Mouse (Mus musculus): Measurements from ENCODE around the gene Fyb2. TPM values are rescaled to one million over a fixed set of nuclear protein-coding genes. Genes with fewer than 3 reads are reported as not detected.
A peak's percentile ranks its signal among the peaks of the same experiment; 100 is the strongest.

The Fyb2 gene
- polyA plus RNA-seq, 1 experiment from 2014 or later = 0.29 TPM

DNA sequence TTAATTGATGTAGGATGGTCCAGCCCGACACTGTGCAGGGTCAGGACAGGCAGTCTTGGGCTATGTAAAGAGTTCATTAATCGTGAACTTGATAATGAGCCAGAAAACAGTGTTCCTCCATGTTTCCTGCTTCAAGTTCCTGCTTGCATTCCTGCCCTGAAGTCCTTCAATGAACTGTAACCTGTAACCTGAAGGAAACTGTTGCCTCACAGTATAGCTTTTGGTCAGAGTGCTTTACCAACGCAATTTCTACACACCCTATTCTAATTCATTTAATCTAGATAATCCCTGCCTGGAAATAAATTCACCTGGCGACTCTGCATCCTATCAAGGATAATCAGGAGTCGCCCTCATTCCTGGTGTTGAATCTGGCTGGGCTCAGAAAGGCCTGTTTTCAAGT is 12.1 kb downstream of the Fyb2 start:
- ATAC-seq (replicated peaks; ENCODE audit: insufficient number of reproducible peaks, low FRiP score, low TSS enrichment, low read depth) = no peak
- 88% methylated on average over 5 of the region's 5 CpGs for WGBS
- no peaks in the 10 kb centered on the region for H3K4me1 ChIP-seq (ENCODE audit: control insufficient read depth, insufficient read depth, low read length)

DNA sequence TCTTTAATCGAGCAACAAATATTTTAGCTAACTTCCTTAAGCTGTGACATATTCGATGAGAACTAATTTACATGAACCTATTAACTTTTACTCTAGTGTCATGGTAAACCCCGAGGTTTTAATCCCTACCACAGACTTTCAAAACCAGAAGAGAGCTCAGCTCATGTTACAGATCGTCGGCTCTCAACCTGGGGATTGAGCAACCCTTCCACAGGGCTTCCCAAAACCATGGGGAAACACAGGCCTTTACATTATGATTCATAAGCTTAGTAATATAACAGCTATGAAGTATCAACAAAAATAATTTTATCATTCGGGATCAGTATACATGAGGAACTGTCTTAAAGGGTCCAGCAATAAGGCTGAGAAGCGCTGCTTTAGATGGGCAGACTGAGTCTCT is 15.9 kb downstream of the Fyb2 start:
- no peak overlapping the region for H3K4me2 ChIP-seq (ENCODE audit: low read depth, low read length)
- H3K36me3 ChIP-seq (replicated peaks; ENCODE audit: control insufficient read depth, insufficient read depth, low read depth, low read length) = no peaks in the 10 kb centered on the region
- H3K4me1 ChIP-seq (ENCODE audit: control insufficient read depth, insufficient read depth, low read length) = no peaks in the 10 kb centered on the region
- H3K9ac ChIP-seq (replicated peaks; ENCODE audit: low read length) = no peak overlapping the region
- DNase-seq (ENCODE audit: low spot score) = no peak
- no peaks in the 10 kb centered on the region for H3K9me3 ChIP-seq (replicated peaks; ENCODE audit: control insufficient read depth, low read length)
- no peaks in the 10 kb centered on the region for H3K27me3 ChIP-seq (ENCODE audit: control insufficient read depth, insufficient read depth, low read length)
- no peak for ATAC-seq (replicated peaks; ENCODE audit: insufficient number of reproducible peaks, low FRiP score, low TSS enrichment, low read depth)
- no peak overlapping the region for H3K4me3 ChIP-seq (ENCODE audit: low read depth, low read length)
- WGBS = 83% methylated on average over 7 of the region's 7 CpGs
- H3K27ac ChIP-seq (replicated peaks; ENCODE audit: low read depth, low read length) = no peak overlapping the region

More for the DNA sequence above, 12.1 kb downstream of the Fyb2 start:
- no peak for DNase-seq (ENCODE audit: low spot score)
- H3K27ac ChIP-seq (replicated peaks; ENCODE audit: low read depth, low read length) = no peak overlapping the region
- no peak overlapping the region for H3K4me3 ChIP-seq (ENCODE audit: low read depth, low read length)
- H3K4me2 ChIP-seq (ENCODE audit: low read depth, low read length) = no peak overlapping the region
- no peak overlapping the region for H3K9ac ChIP-seq (replicated peaks; ENCODE audit: low read length)
- H3K27me3 ChIP-seq (ENCODE audit: control insufficient read depth, insufficient read depth, low read length) = no peaks in the 10 kb centered on the region
- no peaks in the 10 kb centered on the region for H3K36me3 ChIP-seq (replicated peaks; ENCODE audit: control insufficient read depth, insufficient read depth, low read depth, low read length)
- no peaks in the 10 kb centered on the region for H3K9me3 ChIP-seq (replicated peaks; ENCODE audit: control insufficient read depth, low read length)

DNA sequence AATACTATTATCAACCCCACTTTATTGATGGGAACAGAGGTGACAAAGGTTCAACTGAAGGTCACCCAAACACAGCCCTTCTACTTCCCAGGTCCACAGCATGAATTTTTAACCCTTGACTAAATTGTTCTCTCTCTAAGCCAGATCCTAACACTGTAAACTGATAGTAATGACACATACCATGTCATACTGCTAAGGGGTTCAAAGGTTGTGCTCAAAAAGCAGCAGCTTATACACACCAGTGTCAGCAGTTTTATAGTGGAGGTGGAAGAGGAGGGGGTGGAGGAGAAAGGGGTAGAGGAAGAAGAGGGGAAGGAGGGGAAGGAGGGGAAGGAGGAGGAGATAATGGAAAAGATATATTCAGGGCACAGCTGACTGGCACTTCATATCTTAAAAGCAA is 20.4 kb downstream of the Fyb2 start:
- no peaks in the 10 kb centered on the region for H3K4me1 ChIP-seq (ENCODE audit: control insufficient read depth, insufficient read depth, low read length)
- no peak overlapping the region for H3K4me3 ChIP-seq (ENCODE audit: low read depth, low read length)
- no peak overlapping the region for H3K4me2 ChIP-seq (ENCODE audit: low read depth, low read length)
- H3K27me3 ChIP-seq (ENCODE audit: control insufficient read depth, insufficient read depth, low read length) = no peaks in the 10 kb centered on the region
- no peak for ATAC-seq (replicated peaks; ENCODE audit: insufficient number of reproducible peaks, low FRiP score, low TSS enrichment, low read depth)
- no peak for DNase-seq (ENCODE audit: low spot score)
- no peak overlapping the region for H3K9ac ChIP-seq (replicated peaks; ENCODE audit: low read length)
- no peaks in the 10 kb centered on the region for H3K36me3 ChIP-seq (replicated peaks; ENCODE audit: control insufficient read depth, insufficient read depth, low read depth, low read length)
- no peaks in the 10 kb centered on the region for H3K9me3 ChIP-seq (replicated peaks; ENCODE audit: control insufficient read depth, low read length)
- H3K27ac ChIP-seq (replicated peaks; ENCODE audit: low read depth, low read length) = no peak overlapping the region

DNA sequence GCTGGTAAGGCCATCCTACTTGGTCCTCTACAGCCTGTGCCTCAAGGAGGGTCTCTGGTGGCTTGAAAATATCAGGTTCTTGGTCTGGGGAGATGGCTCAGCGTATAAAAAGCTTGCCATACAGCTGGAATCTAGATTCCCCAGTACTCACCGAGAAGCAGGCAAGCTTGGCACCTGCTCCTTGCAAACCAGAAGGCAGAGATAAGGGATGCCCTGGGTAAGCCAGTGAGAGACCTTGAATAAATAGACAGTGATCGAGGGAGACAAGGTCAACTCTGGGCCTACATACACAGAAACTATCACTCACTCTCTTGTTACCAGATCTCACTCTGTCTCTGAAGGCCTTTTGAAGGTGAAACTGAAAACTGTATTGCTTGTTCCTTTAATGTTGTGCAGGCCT is 21.7 kb downstream of the Fyb2 start:
- 76% methylated on average over 3 of the region's 3 CpGs for WGBS
- H3K4me3 ChIP-seq (ENCODE audit: low read depth, low read length) = no peak overlapping the region
- no peaks in the 10 kb centered on the region for H3K36me3 ChIP-seq (replicated peaks; ENCODE audit: control insufficient read depth, insufficient read depth, low read depth, low read length)
- H3K27ac ChIP-seq (replicated peaks; ENCODE audit: low read depth, low read length) = no peak overlapping the region
- no peak overlapping the region for H3K4me2 ChIP-seq (ENCODE audit: low read depth, low read length)
- DNase-seq (ENCODE audit: low spot score) (no peak), ATAC-seq (replicated peaks; ENCODE audit: insufficient number of reproducible peaks, low FRiP score, low TSS enrichment, low read depth) (no peak)
- no peaks in the 10 kb centered on the region for H3K9me3 ChIP-seq (replicated peaks; ENCODE audit: control insufficient read depth, low read length)
- H3K4me1 ChIP-seq (ENCODE audit: control insufficient read depth, insufficient read depth, low read length) = no peaks in the 10 kb centered on the region
- no peaks in the 10 kb centered on the region for H3K27me3 ChIP-seq (ENCODE audit: control insufficient read depth, insufficient read depth, low read length)
- no peak overlapping the region for H3K9ac ChIP-seq (replicated peaks; ENCODE audit: low read length)

DNA sequence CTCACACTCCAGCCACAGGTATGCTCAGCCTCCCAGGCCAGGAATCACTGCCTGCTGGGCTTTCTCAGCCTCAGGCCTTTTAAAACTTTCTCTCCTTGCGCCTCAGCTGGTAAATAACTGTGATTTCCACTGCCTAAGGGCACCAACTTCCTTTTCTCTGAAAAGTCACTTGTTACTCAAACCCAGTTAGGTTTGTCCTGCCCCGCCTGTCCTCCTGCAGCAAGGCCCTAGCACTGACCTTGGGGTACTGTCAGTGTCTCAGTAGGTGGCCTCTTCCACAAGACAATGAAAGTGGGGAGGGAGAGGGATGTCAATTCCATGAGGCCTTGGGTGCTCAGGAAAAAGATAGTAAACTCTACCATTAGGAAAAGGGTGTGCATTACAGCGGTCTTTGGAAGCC is 22.2 kb downstream of the Fyb2 start:
- no peak overlapping the region for H3K4me2 ChIP-seq (ENCODE audit: low read depth, low read length)
- 66% methylated on average over 3 of the region's 3 CpGs for WGBS
- H3K27ac ChIP-seq (replicated peaks; ENCODE audit: low read depth, low read length) = no peak overlapping the region
- ATAC-seq (replicated peaks; ENCODE audit: insufficient number of reproducible peaks, low FRiP score, low TSS enrichment, low read depth) (no peak), DNase-seq (ENCODE audit: low spot score) (no peak)
- H3K9me3 ChIP-seq (replicated peaks; ENCODE audit: control insufficient read depth, low read length) = no peaks in the 10 kb centered on the region
- H3K27me3 ChIP-seq (ENCODE audit: control insufficient read depth, insufficient read depth, low read length) = no peaks in the 10 kb centered on the region
- no peaks in the 10 kb centered on the region for H3K36me3 ChIP-seq (replicated peaks; ENCODE audit: control insufficient read depth, insufficient read depth, low read depth, low read length)
- no peak overlapping the region for H3K4me3 ChIP-seq (ENCODE audit: low read depth, low read length)
- no peak overlapping the region for H3K9ac ChIP-seq (replicated peaks; ENCODE audit: low read length)
- no peaks in the 10 kb centered on the region for H3K4me1 ChIP-seq (ENCODE audit: control insufficient read depth, insufficient read depth, low read length)

GRCm38 (mm10) chr4:104936011-104936410 is 22.8 kb downstream of the Fyb2 start:
- ATAC-seq (replicated peaks; ENCODE audit: insufficient number of reproducible peaks, low FRiP score, low TSS enrichment, low read depth) (no peak), DNase-seq (ENCODE audit: low spot score) (peak; percentile 34)
- Histone ChIP-seq H3K27ac (replicated peaks; ENCODE audit: low read depth, low read length) (no peak overlapping the region), H3K4me1 (ENCODE audit: control insufficient read depth, insufficient read depth, low read length) (no peaks in the 10 kb centered on the region), H3K27me3 (ENCODE audit: control insufficient read depth, insufficient read depth, low read length) (no peaks in the 10 kb centered on the region), H3K4me3 (ENCODE audit: low read depth, low read length) (no peak overlapping the region), H3K9ac (replicated peaks; ENCODE audit: low read length) (no peak overlapping the region), H3K4me2 (ENCODE audit: low read depth, low read length) (no peak overlapping the region), H3K36me3 (replicated peaks; ENCODE audit: control insufficient read depth, insufficient read depth, low read depth, low read length) (no peaks in the 10 kb centered on the region), H3K9me3 (replicated peaks; ENCODE audit: control insufficient read depth, low read length) (no peaks in the 10 kb centered on the region)
- 33% methylated on average over 9 of the region's 9 CpGs for WGBS

DNA sequence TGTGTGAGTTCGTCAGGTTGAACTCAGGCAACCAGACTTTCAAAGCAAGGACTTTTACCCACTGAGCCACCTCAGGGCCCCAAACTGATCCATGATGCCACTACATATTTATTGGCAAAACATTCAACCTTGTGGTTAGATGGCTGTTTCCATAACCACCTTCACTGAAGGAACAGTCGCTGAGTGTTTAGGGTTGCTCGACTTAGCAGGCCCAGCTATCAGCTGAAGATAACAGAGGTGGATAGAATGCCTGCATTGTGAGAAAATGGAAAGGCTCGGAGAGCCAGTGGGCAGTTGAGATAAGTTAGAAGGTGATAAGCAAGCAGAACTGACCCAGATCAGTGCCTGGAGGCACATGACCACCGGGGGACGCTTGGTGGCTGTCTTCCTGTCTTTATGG is 26.3 kb downstream of the Fyb2 start:
- Histone ChIP-seq H3K27me3 (ENCODE audit: control insufficient read depth, insufficient read depth, low read length) (no peaks in the 10 kb centered on the region), H3K4me1 (ENCODE audit: control insufficient read depth, insufficient read depth, low read length) (no peaks in the 10 kb centered on the region), H3K36me3 (replicated peaks; ENCODE audit: control insufficient read depth, insufficient read depth, low read depth, low read length) (no peaks in the 10 kb centered on the region), H3K9ac (replicated peaks; ENCODE audit: low read length) (no peak overlapping the region), H3K9me3 (replicated peaks; ENCODE audit: control insufficient read depth, low read length) (no peaks in the 10 kb centered on the region), H3K4me2 (ENCODE audit: low read depth, low read length) (no peak overlapping the region), H3K4me3 (ENCODE audit: low read depth, low read length) (no peak overlapping the region), H3K27ac (replicated peaks; ENCODE audit: low read depth, low read length) (no peak overlapping the region)
- WGBS = 82% methylated on average over 6 of the region's 6 CpGs
- ATAC-seq (replicated peaks; ENCODE audit: insufficient number of reproducible peaks, low FRiP score, low TSS enrichment, low read depth) = no peak
- no peak for DNase-seq (ENCODE audit: low spot score)

GRCm38 (mm10) chr4:104941895-104942294 is 28.6 kb downstream of the Fyb2 start:
- Histone ChIP-seq H3K4me3 (ENCODE audit: low read depth, low read length) (no peak overlapping the region), H3K9ac (replicated peaks; ENCODE audit: low read length) (no peak overlapping the region), H3K27me3 (ENCODE audit: control insufficient read depth, insufficient read depth, low read length) (no peaks in the 10 kb centered on the region), H3K36me3 (replicated peaks; ENCODE audit: control insufficient read depth, insufficient read depth, low read depth, low read length) (no peaks in the 10 kb centered on the region), H3K4me1 (ENCODE audit: control insufficient read depth, insufficient read depth, low read length) (no peaks in the 10 kb centered on the region), H3K27ac (replicated peaks; ENCODE audit: low read depth, low read length) (no peak overlapping the region), H3K9me3 (replicated peaks; ENCODE audit: control insufficient read depth, low read length) (no peaks in the 10 kb centered on the region), H3K4me2 (ENCODE audit: low read depth, low read length) (no peak overlapping the region)
- ATAC-seq (replicated peaks; ENCODE audit: insufficient number of reproducible peaks, low FRiP score, low TSS enrichment, low read depth) = no peak
- DNase-seq (ENCODE audit: low spot score) = no peak
- 86% methylated on average over 1 of the region's 1 CpGs for WGBS

- H3K4me2 ChIP-seq (ENCODE audit: low read depth, low read length) = no peak overlapping the region
- H3K9ac ChIP-seq (replicated peaks; ENCODE audit: low read length) = no peak overlapping the region
- no peak for DNase-seq (ENCODE audit: low spot score)
- H3K4me3 ChIP-seq (ENCODE audit: low read depth, low read length) = no peak overlapping the region
- WGBS = 74% methylated on average over 1 of the region's 1 CpGs
- no peaks in the 10 kb centered on the region for H3K36me3 ChIP-seq (replicated peaks; ENCODE audit: control insufficient read depth, insufficient read depth, low read depth, low read length)
- no peaks in the 10 kb centered on the region for H3K9me3 ChIP-seq (replicated peaks; ENCODE audit: control insufficient read depth, low read length)
- no peaks in the 10 kb centered on the region for H3K4me1 ChIP-seq (ENCODE audit: control insufficient read depth, insufficient read depth, low read length)
- no peak overlapping the region for H3K27ac ChIP-seq (replicated peaks; ENCODE audit: low read depth, low read length)
- no peak for ATAC-seq (replicated peaks; ENCODE audit: insufficient number of reproducible peaks, low FRiP score, low TSS enrichment, low read depth)
- H3K27me3 ChIP-seq (ENCODE audit: control insufficient read depth, insufficient read depth, low read length) = no peaks in the 10 kb centered on the region
Observed at GRCm38 (mm10) chr4:104944482-104944881, 31.2 kb downstream of the Fyb2 start.
